Mouse (Mus musculus) layer of hippocampus, adult 2 months (tissue): Measurements from ENCODE around the gene Gm42517. TPM values are rescaled to one million over a fixed set of nuclear protein-coding genes. Genes with fewer than 3 reads are reported as not detected.

Source experiments
- DNase-seq, 2 experiments: peaks; one replicate each; pipeline ENCODE4 v3.0.0; 2022; ENCODE audit warnings: low spot score in 2 of 2
- H3K27ac ChIP-seq: fragments of 200-600 bp; 2 replicates; pipeline ENCODE4 v1.8.1; 2022
- H3K4me3 ChIP-seq: fragments of 200-600 bp; 2 replicates; pipeline ENCODE4 v1.8.1; 2022; ENCODE audit warnings: mild to moderate bottlenecking
- CTCF ChIP-seq: fragments of 200-600 bp; conservative IDR thresholded peaks from 2 replicates; pipeline ENCODE4 v1.8.1; 2022; ENCODE audit warnings: antibody characterized with exemption, mild to moderate bottlenecking, moderate library complexity
- total RNA-seq, 2 experiments: library from RNA; stranded (reverse); gene quantifications; 2 replicates each; pipeline ENCODE4 v1.2.3; 2021

The Gm42517 gene
- total RNA-seq, 2 experiments from 2014 or later = 55.6 to 57.4 TPM

DNA sequence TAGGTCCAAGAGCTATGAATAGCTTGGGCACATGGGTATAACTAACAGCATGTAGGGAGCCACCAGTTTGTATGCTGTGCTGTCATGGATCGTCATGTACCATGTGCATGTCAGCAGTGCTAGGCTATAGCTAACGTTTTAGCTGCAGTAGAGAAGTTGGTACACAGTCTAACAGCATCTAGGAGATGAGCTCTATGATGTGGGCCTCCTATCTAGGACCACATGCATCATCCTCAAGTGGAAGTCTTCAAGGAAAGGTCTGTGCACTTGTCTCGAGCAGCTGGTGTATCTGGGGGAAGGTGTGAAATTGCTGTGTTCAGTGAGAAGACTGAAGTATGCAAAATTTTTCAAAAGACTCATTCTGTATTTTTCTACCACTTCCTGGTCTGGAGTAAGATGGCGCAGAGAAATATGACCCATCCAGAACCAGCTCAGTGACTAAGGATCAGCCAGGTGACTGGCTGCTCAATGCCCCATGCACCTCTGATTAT lies 24.0 kb downstream of the Gm42517 start:
- no peak for TF ChIP-seq CTCF
- Histone ChIP-seq H3K27ac (no peak overlapping the region), H3K4me3 (no peak overlapping the region)
- DNase-seq = no peak

GRCm38 (mm10) chr5:108338049-108338448 lies 29.7 kb downstream of the Gm42517 start:
- no peak overlapping the region for H3K27ac ChIP-seq
- no peak overlapping the region for H3K4me3 ChIP-seq
- no peak for TF ChIP-seq CTCF
- no peak for DNase-seq

DNA sequence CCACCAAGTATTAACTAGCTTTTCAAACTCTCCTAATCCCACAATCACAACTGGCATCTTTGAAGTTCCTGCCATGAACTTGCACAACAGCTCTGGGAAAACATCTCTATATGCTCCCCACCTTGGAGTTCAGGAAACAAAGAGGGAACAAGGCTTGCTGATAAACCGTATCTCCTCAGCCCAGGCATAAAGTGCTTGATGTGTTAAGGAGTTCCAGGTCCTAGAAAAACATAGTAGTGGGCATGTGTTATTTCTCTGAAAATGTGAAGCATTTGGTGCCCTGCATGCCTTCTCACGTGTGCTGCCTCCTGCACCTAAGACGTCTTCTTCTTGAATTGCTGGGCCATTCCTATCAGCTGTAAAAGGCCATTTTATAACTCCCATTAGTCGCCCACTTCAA lies 30.3 kb downstream of the Gm42517 start:
- H3K4me3 ChIP-seq = no peak overlapping the region
- H3K27ac ChIP-seq = no peak overlapping the region
- no peak for DNase-seq
- no peak for TF ChIP-seq CTCF

DNA sequence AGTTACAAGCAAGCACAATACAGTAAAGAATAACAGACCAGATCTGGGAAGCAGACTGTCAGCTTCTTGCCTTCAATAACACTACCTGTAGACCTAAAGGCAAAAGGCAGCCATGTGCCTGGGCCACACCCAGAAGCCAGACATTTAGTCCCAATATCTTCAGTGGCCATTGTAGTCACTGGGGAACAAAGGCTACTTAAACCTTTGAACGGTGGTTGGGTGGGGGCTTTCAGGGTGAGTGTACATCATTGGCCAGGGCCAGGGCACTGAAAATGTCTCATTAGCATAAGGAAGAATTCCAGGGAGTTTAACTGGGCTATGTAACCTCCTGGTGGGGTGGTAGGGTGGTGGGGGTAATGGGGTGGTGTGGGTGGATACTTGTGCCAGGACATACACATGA lies 36.7 kb downstream of the Gm42517 start:
- no peak for DNase-seq
- Histone ChIP-seq H3K27ac (no peak overlapping the region), H3K4me3 (no peak overlapping the region)
- TF ChIP-seq CTCF = no peak

Other genes with a start within 250 kb of the Gm42517 start
- 10 to 100 TPM; 22.3 to 26.3 TPM for gene Tmed5, start 235.3 kb downstream of the Gm42517 start, total RNA-seq
- gene Ccdc18, start 235.0 kb downstream of the Gm42517 start, total RNA-seq = 1 to 10 TPM; 1.6 to 1.8 TPM
- 10 to 100 TPM; 40.2 to 42.8 TPM for gene Dr1, start 99.0 kb downstream of the Gm42517 start, total RNA-seq
- 10 to 100 TPM; 10.1 to 11.5 TPM for gene Pigg, start 55.3 kb downstream of the Gm42517 start, total RNA-seq
- under 1 TPM; 0.12 to 0.28 TPM for gene Pde6b, start 20.5 kb upstream of the Gm42517 start, total RNA-seq
- 100 to 1,000 TPM; 256 to 259 TPM for gene Atp5k, start 66.5 kb upstream of the Gm42517 start, total RNA-seq
- gene Mfsd7a, start 81.0 kb upstream of the Gm42517 start, total RNA-seq = under 1 TPM; 0.69 to 0.90 TPM
- 10 to 100 TPM; 43.5 to 47.1 TPM for gene Pcgf3, start 93.3 kb upstream of the Gm42517 start, total RNA-seq
- 100 to 1,000 TPM; 507 to 549 TPM for gene Cplx1, start 182.1 kb upstream of the Gm42517 start, total RNA-seq